Comparison of ENCODE assay signal across 30 mouse cellular contexts in the genomic region with DNA sequence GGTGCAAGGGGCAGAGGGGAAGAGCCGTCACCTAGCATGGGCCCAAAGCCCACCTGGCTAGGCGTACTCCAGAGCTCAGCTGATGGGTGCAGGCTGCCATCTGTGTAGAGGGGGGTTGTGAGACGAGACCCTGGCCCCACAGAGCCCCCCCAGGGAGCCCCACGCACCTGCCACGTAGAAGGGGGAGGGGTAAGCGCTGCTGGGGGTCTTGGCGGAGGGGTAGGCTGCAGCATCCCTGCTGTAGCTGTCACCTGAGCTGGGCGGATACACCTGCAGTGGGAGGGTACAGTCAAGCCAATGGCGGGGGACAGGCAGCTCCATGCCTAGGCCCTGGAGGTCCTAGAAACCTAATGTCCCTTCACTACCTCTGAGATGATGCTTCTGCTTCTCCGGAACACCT. TPM values are rescaled to one million over a fixed set of nuclear protein-coding genes. Genes with fewer than 3 reads are reported as not detected.
DNase-seq lines count a peak whose midpoint lies in the region; ATAC-seq and TF ChIP-seq lines count a peak whose summit lies in the region.
"Had no signal": no experiment of that assay in that cellular context is flagged by ENCODE, and none has a peak within 500 bp of the region (broad histone marks: within the 10 kb centered on the region; RNA-seq: fewer than 3 reads in every experiment).

No protein-coding gene starts in this region.

- H3K27me3 ChIP-seq in cerebellum, adult 2 months (ENCODE audit: control insufficient read depth, insufficient read depth, low read length): no peaks in the 10 kb centered on the region
- no peaks in the 10 kb centered on the region for H3K27me3 ChIP-seq in forebrain, embryonic 14.5 days (replicated peaks; ENCODE audit: control insufficient read depth, insufficient read depth, low read length)
- H3K27me3 ChIP-seq in forebrain, embryonic 11.5 days (ENCODE audit: control insufficient read depth, insufficient read depth, low read length): no peaks in the 10 kb centered on the region
- H3K27me3 ChIP-seq in midbrain, embryonic 13.5 days: no peaks in the 10 kb centered on the region
- H3K27me3 ChIP-seq in midbrain, embryonic 10.5 days (ENCODE audit: low read depth, poor library complexity, severe bottlenecking): no peaks in the 10 kb centered on the region
- no peaks in the 10 kb centered on the region for H3K27me3 ChIP-seq in hindbrain, embryonic 14.5 days (ENCODE audit: control insufficient read depth, insufficient read depth, low read length)
- H3K27me3 ChIP-seq: embryonic facial prominence, embryonic 13.5 days; heart, embryonic 12.5 days; limb, embryonic 13.5 days; liver, embryonic 12.5 days had no signal

- no peak overlapping the region for H3K4me3 ChIP-seq in cerebellum, adult 2 months (replicated peaks; ENCODE audit: insufficient read depth, low read depth, low read length)
- H3K4me3 ChIP-seq in forebrain, embryonic 14.5 days (ENCODE audit: low read depth, low read length): no peak overlapping the region
- H3K4me3 ChIP-seq in forebrain, embryonic 11.5 days (ENCODE audit: low read depth, low read length): no peak overlapping the region
- no peak overlapping the region for H3K4me3 ChIP-seq in midbrain, embryonic 13.5 days (replicated peaks)
- no peak overlapping the region for H3K4me3 ChIP-seq in midbrain, embryonic 10.5 days
- H3K4me3 ChIP-seq in hindbrain, embryonic 14.5 days (replicated peaks; ENCODE audit: low read length): no peak overlapping the region
- H3K4me3 ChIP-seq: embryonic facial prominence, embryonic 13.5 days; erythroblast, embryonic 14.5 days; heart, adult 2 months; heart, embryonic 12.5 days; limb, embryonic 13.5 days; liver, embryonic 12.5 days; myocyte had no signal

- WGBS in cerebellum, adult 2 months: 40% methylated on average over 10 of the region's 10 CpGs
- 92% methylated on average over 10 of the region's 10 CpGs for WGBS in forebrain, embryonic 14.5 days
- 88% methylated on average over 10 of the region's 10 CpGs for WGBS in forebrain, embryonic 11.5 days
- WGBS in midbrain, embryonic 13.5 days: 92% methylated on average over 10 of the region's 10 CpGs
- 91% methylated on average over 10 of the region's 10 CpGs for whole genome bisulfite sequencing in midbrain, embryonic 10.5 days
- WGBS in hindbrain, embryonic 14.5 days: 83% methylated on average over 10 of the region's 10 CpGs

- H3K9me3 ChIP-seq in forebrain, embryonic 14.5 days (replicated peaks; ENCODE audit: control insufficient read depth, low read length): no peaks in the 10 kb centered on the region
- H3K9me3 ChIP-seq in forebrain, embryonic 11.5 days (ENCODE audit: control insufficient read depth, low read length): no peaks in the 10 kb centered on the region
- H3K9me3 ChIP-seq in midbrain, embryonic 13.5 days: no peaks in the 10 kb centered on the region
- no peaks in the 10 kb centered on the region for H3K9me3 ChIP-seq in midbrain, embryonic 10.5 days (replicated peaks)
- no peaks in the 10 kb centered on the region for H3K9me3 ChIP-seq in hindbrain, embryonic 14.5 days (ENCODE audit: control insufficient read depth, low read length)
- H3K9me3 ChIP-seq: embryonic facial prominence, embryonic 13.5 days; G1E; heart, embryonic 12.5 days; limb, embryonic 13.5 days; liver, embryonic 12.5 days had no signal

- DNase-seq in cerebellum, adult 2 months: peak in 1 of 2 experiments; percentile 32
- DNase-seq in cerebellum, postnatal 4 days (ENCODE audit: low spot score in 2 of 2): no peak
- no peak for DNase-seq in forebrain, embryonic 14.5 days (ENCODE audit: low spot score)
- no peak for DNase-seq in forebrain, embryonic 11.5 days (ENCODE audit: low spot score)
- DNase-seq in midbrain, embryonic 10.5 days (ENCODE audit: low spot score): no peak
- no peak for DNase-seq in hindbrain, embryonic 14.5 days (ENCODE audit: low spot score)
- no peak for DNase-seq in testis, postnatal 10 days (ENCODE audit: low spot score)
- DNase-seq: adrenal gland, adult 8-10 months; embryo, embryonic 11 days; heart, adult 2 months; heart, postnatal 4 days; kidney, adult 8-10 months; kidney, postnatal 4 days; lung, adult 18-20 months; lung, postnatal 4 days; right cerebral cortex, postnatal 25 days; spleen, adult 18-20 months; thymus, adult 18-20 months; thymus, postnatal 25 days had no signal

- ATAC-seq in forebrain, embryonic 14.5 days: no peak
- ATAC-seq in forebrain, embryonic 11.5 days (replicated peaks; ENCODE audit: low FRiP score): no peak
- no peak for ATAC-seq in midbrain, embryonic 13.5 days
- ATAC-seq in hindbrain, embryonic 14.5 days (ENCODE audit: low FRiP score): no peak
- ATAC-seq: forebrain, embryonic 16.5 days; liver, embryonic 12.5 days; lung, postnatal 0 days had no signal

- H3K4me1 ChIP-seq in cerebellum, adult 2 months (ENCODE audit: control insufficient read depth, insufficient read depth, low read length): peaks cover 70% of the 10 kb centered on the region
- H3K4me1 ChIP-seq in forebrain, embryonic 14.5 days (ENCODE audit: control insufficient read depth, insufficient read depth, low read length): peaks cover 17% of the 10 kb centered on the region
- no peaks in the 10 kb centered on the region; the same call in 1 of the 2 replicates for H3K4me1 ChIP-seq in forebrain, embryonic 11.5 days (replicated peaks; ENCODE audit: control insufficient read depth, insufficient read depth, low read length)
- H3K4me1 ChIP-seq in midbrain, embryonic 13.5 days (replicated peaks): peaks cover 31% of the 10 kb centered on the region
- 0 out of 2 replicates have a peak, but pooled peaks cover 2% of the 10 kb centered on the region for H3K4me1 ChIP-seq in midbrain, embryonic 10.5 days
- H3K4me1 ChIP-seq in hindbrain, embryonic 14.5 days (replicated peaks; ENCODE audit: control insufficient read depth, insufficient read depth, low read length): peaks cover 19% of the 10 kb centered on the region; the same call in 1 of the 2 replicates

- H3K36me3 ChIP-seq in forebrain, embryonic 14.5 days (ENCODE audit: control insufficient read depth, insufficient read depth, low read length): peaks cover 99% of the 10 kb centered on the region
- H3K36me3 ChIP-seq in forebrain, embryonic 11.5 days (ENCODE audit: control insufficient read depth, insufficient read depth, low read length): peaks cover 54% of the 10 kb centered on the region
- peaks cover 100% of the 10 kb centered on the region for H3K36me3 ChIP-seq in midbrain, embryonic 13.5 days
- H3K36me3 ChIP-seq in midbrain, embryonic 10.5 days: peaks cover 100% of the 10 kb centered on the region
- peaks cover 93% of the 10 kb centered on the region for H3K36me3 ChIP-seq in hindbrain, embryonic 14.5 days (replicated peaks; ENCODE audit: control insufficient read depth, insufficient read depth)

- H3K27ac ChIP-seq in cerebellum, adult 2 months (ENCODE audit: insufficient read depth, low read length): peak overlapping the region; percentile 52
- H3K27ac ChIP-seq in forebrain, embryonic 14.5 days (ENCODE audit: low read depth, low read length): 0 out of 2 replicates have a peak overlapping the region, but pooled peaks have one; percentile 54
- H3K27ac ChIP-seq in forebrain, embryonic 11.5 days (ENCODE audit: low read depth, low read length): no peak overlapping the region
- H3K27ac ChIP-seq in midbrain, embryonic 13.5 days: peak overlapping the region; percentile 56
- no peak overlapping the region for H3K27ac ChIP-seq in midbrain, embryonic 10.5 days (replicated peaks)
- peak overlapping the region; percentile 20; the same call in 1 of the 2 replicates for H3K27ac ChIP-seq in hindbrain, embryonic 14.5 days
- H3K27ac ChIP-seq: embryonic facial prominence, embryonic 13.5 days; heart, adult 2 months; kidney, postnatal 0 days; limb, embryonic 13.5 days had no signal

- H3K9ac ChIP-seq in forebrain, embryonic 14.5 days (ENCODE audit: low read length): no peak overlapping the region
- no peak overlapping the region for H3K9ac ChIP-seq in forebrain, embryonic 11.5 days (ENCODE audit: low read length)
- 0 out of 2 replicates have a peak overlapping the region, but pooled peaks have one; percentile 14 for H3K9ac ChIP-seq in midbrain, embryonic 13.5 days (replicated peaks)
- no peak overlapping the region for H3K9ac ChIP-seq in hindbrain, embryonic 14.5 days
- H3K9ac ChIP-seq: embryonic facial prominence, embryonic 13.5 days; heart, embryonic 12.5 days; limb, embryonic 13.5 days; liver, embryonic 12.5 days had no signal

- H3K4me2 ChIP-seq in forebrain, embryonic 14.5 days (ENCODE audit: low read length): no peak overlapping the region
- no peak overlapping the region for H3K4me2 ChIP-seq in forebrain, embryonic 11.5 days (ENCODE audit: low read depth, low read length, severe bottlenecking)
- H3K4me2 ChIP-seq in midbrain, embryonic 13.5 days (replicated peaks): no peak overlapping the region
- no peak overlapping the region for H3K4me2 ChIP-seq in hindbrain, embryonic 14.5 days (replicated peaks)
- H3K4me2 ChIP-seq: embryonic facial prominence, embryonic 13.5 days; heart, embryonic 12.5 days; limb, embryonic 13.5 days had no signal

- no peak for TF ChIP-seq CTCF in cerebellum, adult 2 months (IDR thresholded peaks at IDR 0.05; ENCODE audit: borderline replicate concordance, insufficient read depth, low read depth, low read length)

- TF ChIP-seq POLR2A in cerebellum, adult 2 months (IDR thresholded peaks at IDR 0.05; ENCODE audit: borderline replicate concordance, insufficient read depth, low read length): no peak

RNA-seq across cellular contexts. Expression of gene Uqcr11, which starts 10.7 kb away (rescaled TPM):
- polyA plus RNA-seq in cerebellum, adult 2 months (2012; rRNA removed): 1,410 and 1,545 TPM in 2 replicates
- 628 and 893 TPM in 2 replicates for polyA plus RNA-seq in forebrain, embryonic 14.5 days (2014; fragmentation: Nextera tagmentation; extraction: Ambion mirVana)
- 430 and 504 TPM in 2 replicates for polyA plus RNA-seq in forebrain, embryonic 11.5 days (2014; fragmentation: Nextera tagmentation; extraction: Ambion mirVana)
- polyA plus RNA-seq in midbrain, embryonic 13.5 days (2015; fragmentation: Nextera tagmentation; extraction: Ambion mirVana): 518 and 572 TPM in 2 replicates
- 610 and 635 TPM in 2 replicates for polyA plus RNA-seq in midbrain, embryonic 10.5 days (2016; fragmentation: Nextera tagmentation; extraction: Ambion mirVana)
- polyA plus RNA-seq in hindbrain, embryonic 14.5 days (2014; fragmentation: Nextera tagmentation; extraction: Ambion mirVana): 675 and 804 TPM in 2 replicates

RNA-seq across cellular contexts. Expression of gene Tcf3, which starts 16.1 kb away (rescaled TPM):
- 34.2 and 38.8 TPM in 2 replicates for polyA plus RNA-seq in cerebellum, adult 2 months (2012; rRNA removed)
- 64.4 and 73.5 TPM in 2 replicates for polyA plus RNA-seq in forebrain, embryonic 14.5 days (2014; fragmentation: Nextera tagmentation; extraction: Ambion mirVana)
- 237 and 256 TPM in 2 replicates for polyA plus RNA-seq in forebrain, embryonic 11.5 days (2014; fragmentation: Nextera tagmentation; extraction: Ambion mirVana)
- polyA plus RNA-seq in midbrain, embryonic 13.5 days (2015; fragmentation: Nextera tagmentation; extraction: Ambion mirVana): 67.7 and 82.3 TPM in 2 replicates
- 190 and 191 TPM in 2 replicates for polyA plus RNA-seq in midbrain, embryonic 10.5 days (2016; fragmentation: Nextera tagmentation; extraction: Ambion mirVana)
- polyA plus RNA-seq in hindbrain, embryonic 14.5 days (2014; fragmentation: Nextera tagmentation; extraction: Ambion mirVana): 41.3 and 46.5 TPM in 2 replicates

RNA-seq across cellular contexts. Expression of gene Mbd3, which starts 18.0 kb away (rescaled TPM):
- polyA plus RNA-seq in cerebellum, adult 2 months (2012; rRNA removed): 193 and 199 TPM in 2 replicates
- 216 and 221 TPM in 2 replicates for polyA plus RNA-seq in forebrain, embryonic 14.5 days (2014; fragmentation: Nextera tagmentation; extraction: Ambion mirVana)
- 276 and 322 TPM in 2 replicates for polyA plus RNA-seq in forebrain, embryonic 11.5 days (2014; fragmentation: Nextera tagmentation; extraction: Ambion mirVana)
- 243 and 257 TPM in 2 replicates for polyA plus RNA-seq in midbrain, embryonic 13.5 days (2015; fragmentation: Nextera tagmentation; extraction: Ambion mirVana)
- polyA plus RNA-seq in midbrain, embryonic 10.5 days (2016; fragmentation: Nextera tagmentation; extraction: Ambion mirVana): 338 and 351 TPM in 2 replicates
- polyA plus RNA-seq in hindbrain, embryonic 14.5 days (2014; fragmentation: Nextera tagmentation; extraction: Ambion mirVana): 152 and 161 TPM in 2 replicates

RNA-seq across cellular contexts. Expression of gene Mex3d, which starts 29.9 kb away (rescaled TPM):
- 16.1 and 16.2 TPM in 2 replicates for polyA plus RNA-seq in cerebellum, adult 2 months (2012; rRNA removed)
- 16.9 and 17.8 TPM in 2 replicates for polyA plus RNA-seq in forebrain, embryonic 14.5 days (2014; fragmentation: Nextera tagmentation; extraction: Ambion mirVana)
- 13.3 and 15.9 TPM in 2 replicates for polyA plus RNA-seq in forebrain, embryonic 11.5 days (2014; fragmentation: Nextera tagmentation; extraction: Ambion mirVana)
- polyA plus RNA-seq in midbrain, embryonic 13.5 days (2015; fragmentation: Nextera tagmentation; extraction: Ambion mirVana): 15.9 and 18.6 TPM in 2 replicates
- 6.3 and 6.4 TPM in 2 replicates for polyA plus RNA-seq in midbrain, embryonic 10.5 days (2016; fragmentation: Nextera tagmentation; extraction: Ambion mirVana)
- 12.3 and 13.3 TPM in 2 replicates for polyA plus RNA-seq in hindbrain, embryonic 14.5 days (2014; fragmentation: Nextera tagmentation; extraction: Ambion mirVana)

Comparison
In these comparisons a context has a peak if more than half of its experiments do, and no peak if none do; other contexts are left out.
1. H3K27ac ChIP-seq: peak in cerebellum, adult 2 months (single experiment), forebrain, embryonic 14.5 days (single experiment), midbrain, embryonic 13.5 days (single experiment) and hindbrain, embryonic 14.5 days (single experiment); none in forebrain, embryonic 11.5 days (single experiment) and midbrain, embryonic 10.5 days (single experiment).